Mouse (Mus musculus): ENCODE measurements around the gene Creb3l1.

Gene Creb3l1

DNA sequence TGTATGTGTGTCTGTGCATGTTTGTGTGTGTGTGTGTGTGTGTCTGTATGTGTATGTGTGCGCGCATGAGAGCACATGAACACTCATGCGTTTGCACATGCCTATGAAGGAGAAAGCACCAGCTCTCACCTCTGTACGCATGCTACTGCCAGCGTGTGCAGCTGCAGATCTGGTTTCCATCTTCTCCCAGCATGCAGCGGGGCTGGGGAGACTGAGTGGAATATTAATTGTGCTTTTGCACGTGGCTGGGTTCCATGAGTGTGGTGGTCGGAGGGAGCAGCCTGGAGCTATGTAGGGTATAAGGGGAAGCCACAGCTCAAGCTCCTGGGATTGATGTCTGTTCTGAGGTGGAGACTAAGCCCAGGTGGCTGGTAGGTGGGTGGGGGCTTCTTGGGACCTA lies 6.3 kb upstream of the Creb3l1 start:
- no peak for DNase-seq (ENCODE audit: low spot score)

- peak; percentile 32 for DNase-seq (ENCODE audit: low spot score)
Measured at GRCm38 (mm10) chr2:92029387-92030133, 5.3 kb upstream of the Creb3l1 start.

GRCm38 (mm10) chr2:92027811-92028590 lies 3.7 kb upstream of the Creb3l1 start:
- DNase-seq (ENCODE audit: low spot score), result peak; percentile 62

DNA sequence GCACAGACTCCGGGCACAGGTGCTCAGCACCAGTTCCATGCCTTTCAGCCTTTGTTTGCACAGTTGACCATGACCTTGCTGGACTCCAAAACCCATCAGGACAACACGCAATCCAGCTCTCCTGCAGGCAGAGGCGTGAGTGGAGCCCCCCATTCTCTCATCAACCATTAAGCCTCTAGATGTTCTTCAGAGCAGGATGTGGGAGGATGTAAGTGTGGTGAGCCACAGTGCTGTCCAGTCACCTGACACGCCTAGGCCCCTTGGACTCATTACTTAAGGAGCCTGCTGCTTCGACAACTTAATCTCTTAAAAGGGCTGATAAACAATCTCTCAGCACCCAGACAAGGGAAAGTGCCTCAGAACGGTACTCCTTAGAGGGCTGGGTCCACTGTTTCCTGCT lies 1.7 kb upstream of the Creb3l1 start:
- DNase-seq (ENCODE audit: low spot score), result no peak

DNA sequence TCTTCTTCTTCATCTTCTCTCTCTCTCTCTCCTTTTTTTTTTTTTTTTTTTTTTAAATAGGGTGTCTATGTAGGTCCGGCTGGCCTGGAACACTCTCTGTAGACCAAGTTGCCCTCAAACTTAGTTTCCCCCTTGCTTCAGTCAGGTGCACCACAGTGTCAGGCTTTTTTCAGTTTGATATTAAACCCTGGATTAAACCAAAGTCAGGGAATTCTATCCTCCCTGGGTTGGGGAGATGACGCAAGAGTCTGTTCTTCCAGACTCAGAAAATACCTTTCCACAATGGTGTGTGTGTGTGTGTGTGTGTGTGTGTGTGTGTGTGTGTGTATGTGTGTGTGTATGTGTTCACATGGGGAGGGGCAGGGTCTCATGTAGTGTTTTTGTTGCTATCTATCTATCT lies 900 bp upstream of the Creb3l1 start:
- DNase-seq (ENCODE audit: low spot score), result no peak

DNA sequence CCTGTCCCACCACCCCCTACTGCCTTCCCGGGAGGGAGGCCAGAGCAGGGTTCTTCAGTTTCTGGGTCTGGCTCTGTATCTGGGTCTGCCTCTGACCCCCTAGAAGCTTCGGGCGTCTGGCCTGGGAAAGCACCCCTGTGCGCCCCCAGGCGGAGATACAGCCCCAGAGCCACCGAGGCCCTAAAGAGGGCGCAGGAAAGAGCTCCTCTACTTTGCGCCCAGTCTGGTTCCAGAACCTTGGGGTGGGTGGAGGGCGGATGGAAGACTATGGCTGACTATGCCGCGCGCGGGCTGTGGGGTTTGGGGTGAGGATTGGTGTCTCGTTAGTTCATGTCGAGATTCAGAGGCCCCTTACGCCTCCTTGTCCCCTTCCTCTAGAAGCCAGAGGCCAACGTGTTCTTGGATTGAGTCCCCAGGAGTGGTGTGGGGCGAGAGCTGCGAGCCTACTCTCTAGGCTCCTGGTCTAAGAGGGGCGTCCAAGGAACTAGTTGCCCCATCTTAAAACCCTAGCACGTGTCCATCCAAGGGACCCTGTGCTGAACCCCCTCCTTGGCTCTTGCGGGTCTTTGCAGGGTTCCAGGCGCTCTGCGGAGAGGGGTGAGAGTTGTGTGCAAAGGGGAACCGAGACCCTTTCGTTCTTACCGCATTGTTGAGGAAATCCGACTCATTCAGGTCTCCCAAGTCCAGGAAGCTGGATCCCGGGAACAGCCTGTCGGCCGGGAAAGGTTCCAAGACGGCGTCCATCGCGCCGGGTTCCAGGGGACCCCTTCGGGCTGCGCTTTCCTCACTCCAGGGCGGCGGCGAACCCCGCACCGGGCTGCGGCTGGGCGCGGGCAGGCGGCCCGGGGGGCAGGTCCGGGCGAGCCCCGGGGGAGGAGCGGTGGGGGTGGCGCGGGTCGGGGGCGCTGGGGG lies 684 bp downstream of the Creb3l1 start:
- no peak for DNase-seq (ENCODE audit: low spot score)

GRCm38 (mm10) chr2:92020676-92021265 lies 3.5 kb downstream of the Creb3l1 start:
- DNase-seq (ENCODE audit: low spot score), result no peak

DNA sequence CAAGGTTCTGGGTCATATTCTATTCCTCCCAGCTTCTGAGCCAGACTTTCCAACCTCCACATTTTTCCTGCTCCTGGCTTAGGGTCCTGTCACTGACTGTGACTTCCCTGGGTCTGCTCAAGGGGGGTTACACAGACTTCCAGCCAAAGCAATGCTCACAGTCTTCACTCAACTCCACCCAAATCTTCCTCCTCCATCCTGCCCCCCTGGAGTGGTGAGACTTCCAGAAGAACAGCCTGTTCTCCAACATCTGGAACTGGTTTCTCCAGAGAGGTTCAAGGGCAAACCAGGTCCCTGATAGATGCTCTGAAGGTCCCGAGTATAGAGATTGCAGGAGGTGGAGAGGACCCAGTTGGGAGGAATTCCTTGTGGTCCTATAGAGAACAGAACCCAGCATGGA lies 6.9 kb downstream of the Creb3l1 start:
- no peak for DNase-seq (ENCODE audit: low spot score)

- DNase-seq (ENCODE audit: low spot score), result peak; percentile 71
Measured at GRCm38 (mm10) chr2:92016981-92017380, 7.3 kb downstream of the Creb3l1 start.

GRCm38 (mm10) chr2:92014891-92015290 lies 9.4 kb downstream of the Creb3l1 start:
- no peak for DNase-seq (ENCODE audit: low spot score)

GRCm38 (mm10) chr2:92014248-92014647 lies 10.1 kb downstream of the Creb3l1 start:
- DNase-seq (ENCODE audit: low spot score), result no peak

DNA sequence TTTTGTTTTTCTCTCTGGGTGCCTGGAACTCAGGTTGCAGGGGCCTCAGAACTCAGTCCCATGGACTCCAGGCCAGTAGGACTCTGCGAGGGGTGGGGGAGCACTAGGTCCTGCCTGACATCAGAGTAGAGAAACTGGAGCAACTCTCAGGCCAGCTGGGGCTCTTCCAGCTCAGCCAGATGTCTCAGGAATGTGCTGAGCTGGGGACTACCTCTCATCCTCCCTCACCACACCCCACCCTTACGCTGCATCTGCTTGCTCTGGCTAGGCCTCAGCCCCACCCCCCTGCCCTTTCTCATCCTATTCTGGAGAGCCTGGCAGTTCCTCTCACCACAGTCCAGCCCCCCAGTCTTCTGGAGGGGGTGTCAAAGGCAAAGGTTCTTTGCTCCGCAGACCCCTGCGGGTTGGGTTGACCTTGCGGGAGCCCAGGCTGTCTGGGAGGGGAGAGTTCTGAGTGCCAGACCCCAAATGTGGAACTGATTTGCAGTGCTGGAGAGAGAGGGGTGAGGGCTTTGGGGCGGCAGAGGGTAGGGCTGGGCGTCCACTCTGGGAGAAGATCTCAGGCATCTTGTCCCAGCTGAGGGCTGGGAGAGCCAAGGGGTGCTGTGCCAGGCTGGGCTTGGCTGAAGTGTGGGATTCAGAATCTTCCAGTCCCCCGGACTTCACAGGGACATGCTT lies 11.4 kb downstream of the Creb3l1 start:
- DNase-seq (ENCODE audit: low spot score), result peak; percentile 72

- DNase-seq (ENCODE audit: low spot score), result no peak
Measured at GRCm38 (mm10) chr2:92011424-92012353, 12.6 kb downstream of the Creb3l1 start.

- no peak for DNase-seq (ENCODE audit: low spot score)
Measured at GRCm38 (mm10) chr2:92008623-92009404, 15.5 kb downstream of the Creb3l1 start.

DNA sequence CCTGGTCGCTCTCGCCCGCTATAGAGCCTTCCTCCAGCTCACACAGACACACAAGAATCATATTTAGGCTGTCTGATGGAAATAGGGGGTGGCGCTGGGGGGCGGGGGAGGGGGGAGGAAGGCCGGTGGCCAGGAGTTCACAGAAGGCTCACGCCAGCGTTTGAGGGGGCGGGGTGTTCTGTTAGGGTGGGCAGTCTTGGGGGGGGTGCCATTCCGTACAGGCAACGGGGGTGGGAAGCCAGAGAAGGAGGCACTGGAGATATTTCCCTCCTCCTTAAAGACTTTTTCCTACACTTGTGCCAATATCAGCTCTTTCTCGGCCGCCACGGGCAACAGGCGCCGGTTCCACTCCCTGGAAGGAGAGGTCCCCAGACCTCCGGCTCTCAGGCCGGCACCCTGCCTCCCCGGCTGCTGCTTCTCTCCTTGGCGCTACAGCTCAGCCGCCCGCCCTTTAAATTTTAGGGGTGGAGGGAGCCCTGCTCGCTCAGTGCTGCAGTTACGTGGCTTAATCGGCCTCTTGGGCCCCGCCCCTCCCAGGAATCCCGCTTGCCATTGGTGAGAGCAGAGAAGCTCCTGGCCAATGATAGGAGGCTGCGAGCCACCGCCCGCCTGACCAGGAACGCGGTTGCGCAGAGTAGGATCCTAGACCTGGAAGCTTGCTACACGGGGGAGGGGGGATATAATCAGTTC lies 16.2 kb downstream of the Creb3l1 start:
- DNase-seq (ENCODE audit: low spot score), result peak; percentile 98

- no peak for DNase-seq (ENCODE audit: low spot score)
Measured at GRCm38 (mm10) chr2:92006983-92007921, 17.1 kb downstream of the Creb3l1 start.

- no peak for DNase-seq (ENCODE audit: low spot score)
Measured at GRCm38 (mm10) chr2:92006491-92006890, 17.8 kb downstream of the Creb3l1 start.

- DNase-seq (ENCODE audit: low spot score), result peak; percentile 62
Measured at GRCm38 (mm10) chr2:92004617-92005016, 19.7 kb downstream of the Creb3l1 start.

All from lung, postnatal 25 days (tissue).